Mouse (Mus musculus): ENCODE results near the gene Dhx37. TPM values are rescaled to one million over a fixed set of nuclear protein-coding genes. Genes with fewer than 3 reads are reported as not detected.
A peak's percentile ranks its signal among the peaks of the same experiment; 100 is the strongest.

Gene Dhx37
- polyA plus RNA-seq (2012; rRNA removed), result 15.7 and 16.8 TPM in 2 replicates

DNA sequence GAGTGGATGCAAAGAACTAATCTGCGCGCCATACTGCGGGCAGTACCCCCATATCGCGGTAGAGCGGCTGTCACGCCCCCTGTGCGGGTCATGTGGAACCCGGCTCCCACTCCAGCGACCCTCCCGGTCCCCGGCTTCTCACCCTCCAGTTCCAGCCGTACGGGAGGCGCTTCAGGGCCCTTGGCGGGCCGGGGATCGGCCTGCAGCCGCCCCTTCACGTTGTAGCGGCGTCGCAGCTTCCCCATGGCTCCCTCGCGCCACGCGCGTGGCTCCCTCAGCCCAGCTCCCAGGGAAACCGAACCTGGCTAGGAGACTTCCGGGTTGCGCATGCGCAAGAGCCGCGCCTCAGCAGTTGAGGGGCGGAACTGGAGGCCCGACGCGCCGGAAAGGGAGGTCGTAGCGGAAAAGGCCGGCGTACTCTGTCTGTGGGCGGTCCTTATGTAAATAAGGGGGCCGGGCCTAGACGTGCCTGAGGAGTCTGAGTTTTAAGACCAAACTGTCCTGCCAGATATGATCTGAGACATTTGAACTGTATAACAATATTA lies at the start of gene Dhx37:
Gene Dhx37, minus strand, starts transcription at position 329 of the 545 bp plus-strand sequence.
- DNase-seq (ENCODE audit: low spot score), result peak; percentile 84

DNA sequence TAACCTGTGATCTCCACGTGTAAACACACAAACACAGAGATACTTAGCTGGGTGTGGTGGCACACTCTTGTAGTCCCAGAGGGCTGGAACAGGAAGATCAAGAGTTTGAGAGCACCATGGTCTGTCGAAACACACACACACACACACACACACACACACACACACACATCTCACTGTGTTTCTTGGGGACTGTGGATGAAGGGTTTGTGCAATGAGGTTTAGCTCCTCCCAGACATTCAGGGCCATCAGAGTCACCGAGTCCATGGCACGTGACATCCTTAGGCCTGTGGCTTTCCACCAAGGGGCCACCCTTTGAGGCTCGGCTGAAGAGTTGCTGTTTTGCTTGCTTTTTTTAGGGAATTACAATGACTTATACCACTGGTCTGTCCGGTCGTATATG lies 48.6 kb upstream of the Dhx37 start:
- DNase-seq (ENCODE audit: low spot score), result no peak

- DNase-seq (ENCODE audit: low spot score), result no peak
Measured at GRCm38 (mm10) chr5:125480434-125481231, 46.7 kb upstream of the Dhx37 start.

DNA sequence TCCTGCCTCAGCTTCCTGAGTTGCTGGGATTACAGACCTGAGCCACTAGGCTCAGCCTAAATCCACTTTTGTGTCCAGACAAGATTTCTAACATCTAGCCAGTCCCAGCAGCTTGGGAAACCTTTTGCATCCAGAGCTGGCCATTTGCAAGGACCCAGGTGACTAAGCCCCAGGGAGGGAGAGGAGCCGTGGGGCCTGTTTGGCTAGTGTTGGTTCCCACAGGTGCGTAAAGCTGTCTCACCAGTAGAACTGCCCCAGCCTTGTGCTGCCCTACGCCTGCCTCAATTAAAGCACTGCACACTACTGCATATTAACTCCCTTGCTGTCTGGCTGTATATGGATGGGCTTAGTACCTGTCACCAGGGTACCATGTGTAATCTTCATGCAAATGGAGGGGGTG lies 45.5 kb upstream of the Dhx37 start:
- DNase-seq (ENCODE audit: low spot score), result no peak

DNA sequence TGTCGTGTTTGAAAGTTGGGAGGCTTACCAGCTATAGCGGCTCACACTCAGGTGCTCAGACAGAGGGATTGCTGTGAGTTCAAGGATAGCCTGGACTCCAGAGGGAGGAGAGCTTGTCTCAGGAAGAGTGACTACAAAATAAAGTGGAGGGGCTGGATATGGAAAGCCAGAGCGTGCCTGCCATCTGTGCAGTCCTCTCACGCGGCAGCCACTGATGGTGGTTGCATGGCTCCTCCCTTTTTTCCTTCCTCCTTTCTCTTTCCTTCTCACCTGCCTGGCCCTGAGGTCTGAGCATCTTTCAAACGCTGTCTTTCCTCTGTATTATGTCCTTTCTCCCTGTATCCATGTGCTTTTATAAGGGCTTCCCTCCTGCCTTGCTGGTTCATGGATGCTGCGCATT lies 44.1 kb upstream of the Dhx37 start:
- DNase-seq (ENCODE audit: low spot score), result no peak

- no peak for DNase-seq (ENCODE audit: low spot score)
Measured at GRCm38 (mm10) chr5:125477533-125477932, 43.6 kb upstream of the Dhx37 start.

DNA sequence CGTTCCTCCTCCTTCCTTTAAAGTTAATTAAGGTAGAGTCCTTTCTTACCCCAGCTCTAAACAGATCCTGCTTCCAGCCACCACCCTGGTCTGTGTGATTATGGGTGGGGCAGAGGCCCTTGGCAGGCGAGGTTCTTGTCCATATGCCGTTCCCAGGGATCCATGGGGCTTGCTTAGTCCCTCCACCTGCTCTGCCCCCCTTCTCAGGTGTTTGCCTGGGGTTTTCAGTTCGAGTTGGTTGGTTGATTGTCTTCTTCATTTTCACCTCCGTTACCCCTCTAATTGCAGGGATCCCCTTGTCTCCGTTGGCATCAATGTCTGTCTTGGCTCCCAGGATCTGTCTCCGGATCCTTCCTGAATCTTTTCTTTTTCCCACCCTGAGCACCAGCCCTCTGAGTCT lies 42.9 kb upstream of the Dhx37 start:
- no peak for DNase-seq (ENCODE audit: low spot score)

DNA sequence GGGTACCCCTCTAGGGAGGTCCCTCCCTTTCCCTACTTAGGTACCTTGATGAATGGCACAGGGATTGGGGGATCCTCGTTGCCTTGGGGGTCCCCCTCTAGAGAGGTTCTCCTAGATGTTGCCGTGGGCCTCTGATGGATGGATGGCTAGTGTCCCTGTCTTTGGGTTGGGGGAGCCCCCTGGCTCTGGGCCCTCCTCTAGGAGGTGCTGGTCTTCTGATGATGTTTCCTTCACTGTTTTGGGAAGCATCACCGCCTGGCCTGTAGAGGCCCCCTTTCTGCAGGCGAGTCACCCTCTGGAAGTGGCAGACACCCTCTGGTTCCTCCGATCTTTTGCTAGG lies 42.3 kb upstream of the Dhx37 start:
- DNase-seq (ENCODE audit: low spot score), result no peak

DNA sequence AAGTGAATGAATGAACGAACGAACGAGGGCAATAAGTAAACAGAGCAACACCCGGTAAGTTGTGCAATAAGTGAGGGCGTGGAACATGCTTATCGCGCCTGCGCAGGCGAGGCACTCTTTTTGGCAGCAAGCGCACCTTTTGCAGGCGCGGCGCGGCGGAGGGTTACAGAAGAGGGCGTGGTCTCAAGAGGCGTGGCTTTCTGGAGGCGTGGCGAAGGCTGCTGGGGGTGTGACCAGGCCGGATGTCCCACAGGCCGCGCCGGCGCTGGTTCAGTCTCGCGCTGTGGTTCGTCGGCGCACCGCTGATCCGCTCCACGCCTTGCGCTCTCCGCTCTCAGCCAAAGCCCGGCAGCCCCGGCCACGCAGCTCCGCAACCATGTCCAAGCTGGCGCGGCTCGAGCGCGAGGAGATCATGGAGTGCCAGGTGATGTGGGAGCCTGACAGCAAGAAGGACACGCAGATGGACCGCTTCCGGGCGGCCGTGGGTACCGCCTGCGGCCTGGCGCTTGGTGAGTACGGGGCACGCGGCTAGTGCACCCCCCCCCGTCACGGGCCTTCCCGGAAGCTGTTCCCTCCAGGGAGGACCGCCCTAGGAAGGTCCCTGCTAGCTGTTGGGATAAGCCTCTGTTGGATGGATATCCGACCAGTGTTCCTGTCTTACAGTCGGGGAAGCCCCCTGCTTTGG lies 41.8 kb upstream of the Dhx37 start, which contains the start of gene Aacs:
Gene Aacs, plus strand, starts transcription at position 214 of the 685 bp plus-strand sequence.
- DNase-seq (ENCODE audit: low spot score), result peak; percentile 97

DNA sequence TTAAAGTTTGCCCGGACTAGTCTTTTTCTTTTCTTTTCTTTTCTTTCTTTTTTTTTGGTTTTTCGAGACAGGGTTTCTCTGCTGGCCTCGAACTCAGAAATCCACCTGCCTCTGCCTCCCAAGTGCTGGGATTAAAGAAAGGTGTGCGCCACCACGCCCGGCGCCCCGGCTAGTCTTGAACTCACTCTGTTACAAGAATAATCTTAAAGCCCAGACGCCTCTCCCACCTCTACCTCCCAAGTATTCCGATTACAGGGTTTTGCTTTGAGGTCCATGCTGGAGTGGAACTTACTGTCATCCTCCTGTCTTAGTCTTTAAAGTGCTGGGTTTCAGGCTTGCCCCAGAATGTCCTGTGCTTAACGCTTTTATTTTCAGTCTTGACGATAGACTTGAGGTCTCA lies 41.1 kb upstream of the Dhx37 start:
- no peak for DNase-seq (ENCODE audit: low spot score)

GRCm38 (mm10) chr5:125472796-125473475 lies 39.0 kb upstream of the Dhx37 start:
- no peak for DNase-seq (ENCODE audit: low spot score)

DNA sequence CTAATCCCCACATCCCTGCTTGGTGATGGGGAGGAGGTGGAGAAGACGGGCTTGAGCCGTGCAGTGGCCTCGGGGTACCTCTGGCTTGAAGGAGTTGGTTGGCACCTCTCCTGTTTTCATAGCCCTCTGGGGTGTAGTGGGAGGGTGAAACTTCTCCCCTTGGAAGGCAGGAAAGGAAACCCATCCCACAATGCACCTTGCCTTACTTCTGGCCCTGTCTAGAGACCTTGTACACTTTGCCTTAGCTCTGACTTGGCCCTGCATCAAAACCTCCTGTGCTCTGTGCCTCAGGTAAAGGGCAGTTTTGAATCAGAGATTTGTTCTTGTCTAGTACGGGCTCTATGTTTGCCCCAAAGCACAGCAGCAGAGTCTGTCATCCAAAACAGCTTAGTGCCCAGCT lies 36.8 kb upstream of the Dhx37 start:
- DNase-seq (ENCODE audit: low spot score), result no peak

DNA sequence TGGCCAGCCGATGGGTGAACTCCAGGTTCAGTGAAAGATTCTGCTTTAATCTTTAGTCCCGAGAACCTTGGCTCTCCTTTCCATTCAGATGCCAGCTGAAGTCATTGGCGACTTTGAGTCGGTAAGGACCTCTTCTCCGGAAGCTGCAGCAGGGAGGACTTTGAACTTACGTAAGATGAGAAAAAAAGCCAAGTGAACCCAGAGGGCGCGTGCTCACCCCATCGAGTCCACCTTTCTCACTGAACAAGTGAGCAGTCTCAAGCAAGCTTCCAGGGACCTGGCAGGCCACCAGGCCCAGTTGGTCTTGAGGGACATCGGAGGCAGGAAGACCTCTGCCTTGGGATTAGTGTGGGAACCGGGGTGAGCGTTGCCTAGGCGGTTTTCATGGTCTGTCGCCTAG lies 33.3 kb upstream of the Dhx37 start:
- DNase-seq (ENCODE audit: low spot score), result no peak

DNA sequence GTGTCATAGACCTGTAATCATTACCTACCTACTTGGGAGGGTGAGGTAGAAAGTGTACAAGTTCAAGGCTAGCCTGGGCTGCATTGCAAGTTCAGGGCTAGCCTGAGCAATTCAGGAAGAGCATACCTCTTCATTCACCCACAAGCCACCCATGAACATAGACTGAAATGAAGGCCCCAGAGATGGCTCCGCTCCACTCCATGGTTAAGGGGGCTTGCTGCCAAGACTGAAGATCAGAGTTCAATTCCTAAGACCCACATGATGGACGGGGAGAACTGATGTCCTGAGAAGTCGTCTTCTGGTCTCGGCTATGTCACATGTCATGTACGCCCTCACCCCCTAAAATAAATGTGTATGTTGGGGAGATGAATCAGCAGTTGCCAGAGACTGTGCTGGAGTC lies 32.6 kb upstream of the Dhx37 start:
- no peak for DNase-seq (ENCODE audit: low spot score)

- DNase-seq (ENCODE audit: low spot score), result peak; percentile 83
Measured at GRCm38 (mm10) chr5:125465701-125466106, 31.8 kb upstream of the Dhx37 start.

DNA sequence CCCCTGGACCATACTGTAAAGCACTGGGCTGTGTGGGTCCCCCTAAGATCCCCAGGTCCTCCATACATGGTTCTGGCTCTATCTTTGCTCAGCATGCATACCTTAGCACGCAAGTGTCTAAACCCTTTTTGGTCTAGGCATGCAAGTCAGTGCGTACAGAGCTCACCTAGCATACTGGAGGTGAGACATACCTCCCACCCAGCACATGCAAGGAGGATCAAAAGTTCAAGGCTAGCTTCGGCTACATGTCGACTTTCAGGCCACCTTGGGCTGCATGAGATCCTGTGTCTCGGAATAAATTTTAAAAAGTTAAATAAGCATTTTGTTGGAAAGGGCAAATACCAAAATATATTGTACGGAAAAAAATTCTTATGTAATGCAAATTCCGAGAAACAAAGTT lies 31.3 kb upstream of the Dhx37 start:
- no peak for DNase-seq (ENCODE audit: low spot score)

- DNase-seq (ENCODE audit: low spot score), result no peak
Measured at GRCm38 (mm10) chr5:125461868-125462445, 28.0 kb upstream of the Dhx37 start.

DNA sequence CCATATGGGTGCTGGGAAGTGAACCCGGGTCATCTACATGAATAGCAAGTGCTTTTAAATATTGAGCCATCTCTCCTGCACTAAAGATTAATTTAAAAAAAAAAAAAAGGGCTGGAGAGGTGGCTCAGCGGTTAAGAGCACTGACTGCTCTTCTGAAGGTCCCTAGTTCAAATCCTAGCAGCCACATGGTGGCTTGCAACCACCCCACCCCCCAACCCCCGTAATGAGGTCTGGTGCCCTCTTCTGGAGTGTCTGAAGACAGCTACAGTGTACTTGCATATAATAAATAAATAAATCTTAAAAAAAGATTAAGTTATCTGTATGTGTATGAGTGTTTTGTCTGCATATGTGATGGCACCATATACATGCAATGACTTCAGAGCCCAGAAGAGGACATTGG lies 26.7 kb upstream of the Dhx37 start:
- DNase-seq (ENCODE audit: low spot score), result no peak

DNA sequence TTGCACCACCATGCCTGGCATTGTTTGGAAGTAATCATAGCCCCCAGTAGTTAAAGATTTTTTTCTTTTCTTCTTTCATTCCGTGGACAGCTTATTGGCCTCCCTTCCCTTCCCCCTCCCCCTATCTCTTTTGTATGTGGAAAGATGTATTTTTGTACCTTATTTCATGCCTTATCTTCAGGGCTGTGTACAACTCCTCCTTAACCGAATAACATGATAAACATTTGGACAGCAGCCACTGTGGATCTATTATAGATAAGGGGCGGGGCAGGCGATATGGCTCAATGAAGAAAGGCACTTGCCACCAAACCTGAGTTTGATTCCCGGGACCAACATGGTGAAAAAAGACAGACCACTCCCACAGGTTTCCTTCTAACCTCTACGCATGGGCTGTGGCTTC lies 23.6 kb upstream of the Dhx37 start:
- no peak for DNase-seq (ENCODE audit: low spot score)

DNA sequence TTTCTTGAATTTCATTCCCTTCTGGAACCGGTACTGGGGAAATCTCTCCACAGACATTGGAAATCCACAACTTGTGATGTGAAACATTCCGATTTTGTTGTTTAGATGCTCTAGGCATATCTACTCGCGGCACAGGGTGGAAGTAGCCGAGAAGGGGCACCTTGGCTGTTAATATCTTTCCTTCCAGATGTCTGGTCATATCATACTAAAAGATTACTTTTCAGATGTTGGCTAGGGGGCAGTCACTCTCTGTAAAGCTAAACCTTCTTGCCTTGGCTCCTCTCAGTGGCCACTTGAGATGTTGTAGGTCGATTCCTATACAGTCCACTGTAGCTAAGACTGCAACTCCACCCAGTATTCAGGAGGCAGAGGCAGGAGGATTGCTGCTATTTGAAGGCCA lies 22.2 kb upstream of the Dhx37 start:
- no peak for DNase-seq (ENCODE audit: low spot score)

GRCm38 (mm10) chr5:125452573-125452972 lies 18.7 kb upstream of the Dhx37 start:
- no peak for DNase-seq (ENCODE audit: low spot score)

DNA sequence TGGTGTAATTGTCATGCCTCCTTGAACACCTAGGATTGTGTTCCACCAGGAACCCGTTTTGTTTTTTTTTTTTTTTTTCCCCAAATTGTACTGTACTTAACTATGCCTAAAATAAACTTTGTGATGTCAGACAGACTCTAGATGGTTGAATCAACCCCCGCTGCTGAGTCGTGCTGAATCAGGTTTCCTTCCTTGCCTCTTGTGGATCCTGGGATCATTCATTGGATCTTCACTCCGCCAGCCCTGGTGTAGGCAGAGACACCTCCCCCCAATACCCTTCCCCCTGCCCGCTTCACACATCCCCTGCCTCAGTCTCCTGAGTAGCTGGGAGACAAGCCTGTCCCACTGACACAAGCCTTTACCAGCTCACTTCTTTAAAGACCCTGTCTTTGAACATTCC lies 15.4 kb upstream of the Dhx37 start:
- no peak for DNase-seq (ENCODE audit: low spot score)

Measured in urinary bladder, adult 2 months (tissue).